Mouse (Mus musculus) forebrain, embryonic 11.5 days (tissue): ENCODE measurements at regions not wholly inside any gene's neighbourhood (a gene's known extent, or its start where the extent isn't known, plus 50 kb on each side); places are given as distances from the start of the nearest gene placed in this dataset.

ENCODE experiments used
- ATAC-seq: fragments of 200-750 bp; cut with Nextera tagmentation; replicated peaks from 2 replicates; pipeline ENCODE4 v1.8.0; 2017; ENCODE audit warnings: moderate TSS enrichment; ENCODE audit not compliant: low FRiP score
- DNase-seq: peaks from one replicate; pipeline ENCODE4 v3.0.0-alpha.2; 2017; ENCODE audit warnings: low spot score
- H3K27ac ChIP-seq: fragments of 300-500 bp; sonication (generic); 2 replicates; pipeline ENCODE4 v1.5.1; 2014; ENCODE audit warnings: low read depth, low read length
- H3K27me3 ChIP-seq: fragments of 300-500 bp; sonication (generic); 2 replicates; pipeline ENCODE4 v1.6.1; 2014; ENCODE audit warnings: mild to moderate bottlenecking, low read length, mixed read lengths; ENCODE audit not compliant: control insufficient read depth, insufficient read depth
- H3K36me3 ChIP-seq: fragments of 300-500 bp; sonication (generic); 2 replicates; pipeline ENCODE4 v1.6.1; 2014; ENCODE audit warnings: mild to moderate bottlenecking, low read length, moderate library complexity, mixed read lengths; ENCODE audit not compliant: control insufficient read depth, insufficient read depth
- H3K4me1 ChIP-seq: fragments of 300-500 bp; sonication (generic); replicated peaks from 2 replicates; pipeline ENCODE4 v1.6.1; 2014; ENCODE audit warnings: low read length, mixed read lengths; ENCODE audit not compliant: control insufficient read depth, insufficient read depth
- H3K4me2 ChIP-seq: fragments of 300-500 bp; sonication (generic); 2 replicates; pipeline ENCODE4 v1.6.1; 2014; ENCODE audit warnings: low read depth, mild to moderate bottlenecking, low read length, moderate library complexity, mixed read lengths; ENCODE audit not compliant: severe bottlenecking
- H3K4me3 ChIP-seq: fragments of 300-500 bp; sonication (generic); 2 replicates; pipeline ENCODE4 v1.5.1; 2014; ENCODE audit warnings: low read depth, low read length
- H3K9ac ChIP-seq: fragments of 300-500 bp; sonication (generic); 2 replicates; pipeline ENCODE4 v1.6.1; 2014; ENCODE audit warnings: low read length
- H3K9me3 ChIP-seq: fragments of 300-500 bp; sonication (generic); 2 replicates; pipeline ENCODE4 v1.6.1; 2016; ENCODE audit warnings: low read length, mixed read lengths; ENCODE audit not compliant: control insufficient read depth
- WGBS: fragments of 180-500 bp; shearing (Covaris S2); extraction: QIAGEN DNeasy Blood & Tissue Kit; methylation state at CpG from one replicate; pipeline ENCODE4 v1.1.7; 2014; 5-methylcytosine and 5-hydroxymethylcytosine counted together

DNA sequence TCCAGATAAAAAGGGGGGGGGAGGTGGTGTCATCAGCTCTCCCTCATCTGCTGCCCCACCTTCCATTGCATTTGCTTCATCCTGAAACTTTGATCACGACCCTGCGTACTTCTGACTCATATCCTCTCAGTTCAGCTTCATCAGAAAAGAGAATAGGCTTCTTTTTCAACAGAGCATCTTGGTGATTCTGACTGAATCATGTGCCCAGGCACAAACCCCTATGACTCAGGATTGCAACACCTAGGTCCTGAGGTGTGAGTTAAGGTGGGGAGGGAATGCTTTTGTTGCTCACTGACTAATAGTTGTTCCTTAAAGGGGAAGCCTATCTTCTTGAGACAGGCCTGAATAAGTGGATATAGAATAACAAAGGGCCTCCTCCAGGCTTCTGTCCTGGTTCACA is 269.2 kb upstream of the Tank start:
- WGBS: 90% methylated on average over 2 of the region's 2 CpGs

DNA sequence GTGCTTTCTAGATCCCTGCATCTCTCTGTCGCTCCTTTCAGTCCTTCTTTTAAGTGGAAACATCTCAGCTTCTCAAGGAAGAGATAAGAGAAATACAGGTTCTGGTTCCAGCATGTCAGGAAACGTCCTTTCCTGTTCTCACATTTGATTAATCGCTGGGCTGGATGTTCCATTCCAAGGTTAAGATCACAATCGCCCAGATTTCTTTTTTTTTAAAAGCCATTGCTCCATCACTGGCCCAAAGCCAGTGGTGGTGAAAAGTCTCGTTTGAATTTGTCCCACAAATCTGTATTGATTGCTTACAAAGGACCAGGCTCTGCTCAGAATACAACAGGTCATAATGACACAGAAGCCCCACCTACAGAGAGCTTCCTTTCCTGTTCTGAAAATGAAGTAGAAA is 281.2 kb upstream of the Tank start:
- H3K4me2 ChIP-seq: no peak overlapping the region
- H3K9me3 ChIP-seq: no peaks in the 10 kb centered on the region
- 79% methylated on average over 5 of the region's 5 CpGs for WGBS
- ATAC-seq (no peak), DNase-seq (no peak)
- H3K4me1 ChIP-seq: no peaks in the 10 kb centered on the region
- no peaks in the 10 kb centered on the region for H3K36me3 ChIP-seq
- H3K4me3 ChIP-seq: no peak overlapping the region
- no peaks in the 10 kb centered on the region for H3K27me3 ChIP-seq
- no peak overlapping the region for H3K27ac ChIP-seq
- no peak overlapping the region for H3K9ac ChIP-seq

More for the DNA sequence above, 269.2 kb upstream of the Tank start:
- Histone ChIP-seq H3K27me3 (no peaks in the 10 kb centered on the region), H3K4me2 (no peak overlapping the region), H3K36me3 (no peaks in the 10 kb centered on the region), H3K9ac (no peak overlapping the region), H3K9me3 (no peaks in the 10 kb centered on the region), H3K27ac (no peak overlapping the region), H3K4me1 (no peaks in the 10 kb centered on the region), H3K4me3 (no peak overlapping the region)
- no peak for ATAC-seq
- DNase-seq: no peak

GRCm38 (mm10) chr2:61296606-61297005 is 281.8 kb upstream of the Tank start:
- no peak overlapping the region for H3K4me3 ChIP-seq

GRCm38 (mm10) chr2:61295261-61295964 is 283.0 kb upstream of the Tank start:
- Histone ChIP-seq H3K4me2 (no peak overlapping the region), H3K9me3 (no peaks in the 10 kb centered on the region), H3K27ac (no peak overlapping the region), H3K9ac (no peak overlapping the region), H3K27me3 (no peaks in the 10 kb centered on the region), H3K4me3 (no peak overlapping the region), H3K36me3 (no peaks in the 10 kb centered on the region), H3K4me1 (no peaks in the 10 kb centered on the region)
- ATAC-seq: no peak
- DNase-seq: no peak
- 62% methylated on average over 6 of the region's 6 CpGs for whole genome bisulfite sequencing

More at GRCm38 (mm10) chr2:61296606-61297005, 281.8 kb upstream of the Tank start:
- DNase-seq: no peak
- Histone ChIP-seq H3K36me3 (no peaks in the 10 kb centered on the region), H3K9me3 (no peaks in the 10 kb centered on the region), H3K9ac (no peak overlapping the region), H3K4me1 (no peaks in the 10 kb centered on the region), H3K27ac (no peak overlapping the region), H3K27me3 (no peaks in the 10 kb centered on the region), H3K4me2 (no peak overlapping the region)
- 92% methylated on average over 6 of the region's 6 CpGs for WGBS
- no peak for ATAC-seq

GRCm38 (mm10) chr2:61288246-61288645 is 290.1 kb upstream of the Tank start:
- H3K27me3 ChIP-seq: no peaks in the 10 kb centered on the region
- H3K4me2 ChIP-seq: no peak overlapping the region
- no peak for DNase-seq
- H3K9ac ChIP-seq: no peak overlapping the region
- no peak overlapping the region for H3K4me3 ChIP-seq
- ATAC-seq: no peak
- H3K36me3 ChIP-seq: no peaks in the 10 kb centered on the region
- WGBS: 78% methylated on average over 2 of the region's 2 CpGs
- H3K4me1 ChIP-seq: no peaks in the 10 kb centered on the region
- H3K9me3 ChIP-seq: no peaks in the 10 kb centered on the region
- no peak overlapping the region for H3K27ac ChIP-seq

DNA sequence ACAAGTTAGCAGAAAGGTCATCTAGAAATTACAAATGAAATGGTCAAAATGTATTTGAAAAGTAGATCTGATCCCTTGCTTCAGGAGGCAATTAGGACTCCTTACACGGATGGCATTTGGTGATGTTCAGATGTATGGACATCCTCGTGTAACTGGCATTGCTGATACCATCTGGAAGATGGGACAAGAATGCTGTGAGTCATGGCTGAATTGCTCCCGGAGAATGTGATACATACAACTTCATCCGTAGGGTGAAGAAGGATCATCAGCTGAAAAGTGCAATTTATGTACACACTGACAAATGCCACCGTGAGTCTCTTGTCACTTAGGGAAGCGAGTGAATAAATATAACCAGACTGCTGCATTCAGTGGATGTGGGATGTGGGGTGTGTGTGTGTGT is 293.7 kb upstream of the Tank start:
- H3K9ac ChIP-seq: no peak overlapping the region
- no peaks in the 10 kb centered on the region for H3K36me3 ChIP-seq
- H3K9me3 ChIP-seq: no peaks in the 10 kb centered on the region
- no peak for ATAC-seq
- no peak for DNase-seq
- H3K27ac ChIP-seq: no peak overlapping the region
- H3K4me2 ChIP-seq: no peak overlapping the region
- no peaks in the 10 kb centered on the region for H3K4me1 ChIP-seq
- no peaks in the 10 kb centered on the region for H3K27me3 ChIP-seq
- H3K4me3 ChIP-seq: no peak overlapping the region
- 86% methylated on average over 6 of the region's 6 CpGs for WGBS

GRCm38 (mm10) chr2:61283829-61284601 is 294.4 kb upstream of the Tank start:
- no peak overlapping the region for H3K4me3 ChIP-seq
- 83% methylated on average over 9 of the region's 9 CpGs for WGBS
- DNase-seq: no peak
- no peaks in the 10 kb centered on the region for H3K27me3 ChIP-seq
- ATAC-seq: no peak
- no peaks in the 10 kb centered on the region for H3K4me1 ChIP-seq
- H3K27ac ChIP-seq: no peak overlapping the region
- H3K9ac ChIP-seq: no peak overlapping the region
- H3K36me3 ChIP-seq: no peaks in the 10 kb centered on the region
- H3K4me2 ChIP-seq: no peak overlapping the region
- no peaks in the 10 kb centered on the region for H3K9me3 ChIP-seq

DNA sequence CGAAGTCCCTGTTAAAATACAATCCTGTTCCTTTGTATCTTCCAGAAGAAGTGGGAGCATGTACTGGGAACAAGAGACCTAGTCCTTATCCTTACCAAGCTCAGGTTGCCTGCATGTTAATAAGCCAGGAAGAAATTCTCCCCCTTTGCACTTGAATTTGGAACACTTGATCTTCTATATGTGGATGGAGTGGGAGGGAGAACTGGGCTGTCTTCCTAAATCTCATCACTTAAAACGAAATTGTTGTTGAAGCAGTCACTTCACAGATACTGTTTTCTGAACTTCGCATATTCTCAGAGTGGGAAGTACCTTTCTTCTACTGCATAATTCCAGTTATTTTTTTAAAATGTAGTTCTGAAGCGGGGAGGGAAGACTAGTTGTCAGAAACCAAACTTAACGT is 305.7 kb upstream of the Tank start:
- H3K36me3 ChIP-seq: no peaks in the 10 kb centered on the region
- DNase-seq (no peak), ATAC-seq (no peak)
- H3K4me2 ChIP-seq: no peak overlapping the region
- no peaks in the 10 kb centered on the region for H3K9me3 ChIP-seq
- H3K9ac ChIP-seq: no peak overlapping the region
- no peaks in the 10 kb centered on the region for H3K4me1 ChIP-seq
- no peaks in the 10 kb centered on the region for H3K27me3 ChIP-seq
- WGBS: 88% methylated on average over 5 of the region's 5 CpGs
- H3K4me3 ChIP-seq: no peak overlapping the region
- no peak overlapping the region for H3K27ac ChIP-seq

DNA sequence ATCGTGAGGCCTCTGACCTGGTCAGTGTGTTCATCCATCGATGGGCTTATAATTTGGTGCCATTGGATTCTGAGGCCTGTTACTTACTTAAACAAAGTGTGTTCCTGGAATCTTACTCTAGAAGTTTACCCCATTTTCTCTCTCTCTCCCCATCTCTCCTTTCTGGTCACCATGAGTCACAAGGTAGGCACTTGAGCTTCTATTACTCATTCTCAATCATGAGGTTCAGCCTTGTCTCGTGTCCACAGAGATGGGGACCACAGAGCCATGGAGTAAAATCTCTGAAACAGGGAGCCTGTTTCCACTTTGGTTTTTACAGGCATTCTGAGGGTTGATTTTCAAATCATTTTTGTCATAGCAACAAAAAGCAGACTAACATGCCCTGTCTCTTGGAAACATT is 304.7 kb upstream of the Rbms1 start:
- no peaks in the 10 kb centered on the region for H3K27me3 ChIP-seq
- no peak overlapping the region for H3K9ac ChIP-seq
- WGBS: 91% methylated on average over 3 of the region's 3 CpGs
- H3K4me1 ChIP-seq: no peaks in the 10 kb centered on the region
- no peaks in the 10 kb centered on the region for H3K36me3 ChIP-seq
- H3K4me3 ChIP-seq: no peak overlapping the region
- no peak overlapping the region for H3K27ac ChIP-seq
- no peaks in the 10 kb centered on the region for H3K9me3 ChIP-seq
- no peak overlapping the region for H3K4me2 ChIP-seq
- no peak for ATAC-seq
- no peak for DNase-seq
